Mouse (Mus musculus) thymus, postnatal 36 days (tissue): ENCODE measurements around the gene Prdm2.
A peak's percentile ranks its signal among the peaks of the same experiment; 100 is the strongest.

Source experiments
- DNase-seq, 2 experiments: peaks; one replicate each; pipeline ENCODE4 v3.0.0; 2022; ENCODE audit warnings: mixed read lengths in 2 of 2

Gene Prdm2

DNA sequence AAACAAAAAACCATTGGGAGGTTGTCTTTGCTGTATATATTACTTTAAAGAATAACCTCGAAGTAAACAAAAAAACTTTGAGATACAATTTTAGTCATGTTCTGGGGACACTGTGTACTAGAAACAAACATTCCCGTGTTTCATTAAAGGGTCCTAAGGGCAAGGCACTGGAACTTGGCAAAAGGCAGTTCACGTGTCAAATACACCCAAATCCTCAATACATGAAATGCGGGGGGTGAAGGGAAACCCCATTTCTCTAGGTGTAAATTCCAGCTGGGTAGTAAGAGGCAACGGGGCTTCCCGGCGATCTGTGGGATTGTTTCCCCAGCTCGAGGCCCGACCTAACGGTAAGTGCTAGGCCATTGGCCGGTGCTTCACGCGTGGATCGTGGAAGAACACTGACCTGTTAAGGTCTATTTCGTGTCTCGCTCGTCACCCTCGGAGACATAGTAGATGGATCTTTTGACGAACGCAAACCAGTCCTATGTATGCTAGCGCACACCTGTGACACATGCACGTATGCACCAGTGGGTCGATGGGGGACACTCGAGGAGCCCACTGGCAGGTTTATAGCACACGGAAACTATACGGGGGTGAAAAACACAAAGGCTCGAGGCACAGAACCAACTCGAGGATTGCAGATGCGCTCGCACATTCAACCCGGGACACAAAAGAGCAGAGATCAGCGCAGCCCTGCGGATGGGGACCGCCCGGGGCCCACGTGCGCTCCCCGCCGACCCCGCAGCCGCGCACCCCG, 1.0 kb downstream of the Prdm2 start:
- no peak for DNase-seq

DNA sequence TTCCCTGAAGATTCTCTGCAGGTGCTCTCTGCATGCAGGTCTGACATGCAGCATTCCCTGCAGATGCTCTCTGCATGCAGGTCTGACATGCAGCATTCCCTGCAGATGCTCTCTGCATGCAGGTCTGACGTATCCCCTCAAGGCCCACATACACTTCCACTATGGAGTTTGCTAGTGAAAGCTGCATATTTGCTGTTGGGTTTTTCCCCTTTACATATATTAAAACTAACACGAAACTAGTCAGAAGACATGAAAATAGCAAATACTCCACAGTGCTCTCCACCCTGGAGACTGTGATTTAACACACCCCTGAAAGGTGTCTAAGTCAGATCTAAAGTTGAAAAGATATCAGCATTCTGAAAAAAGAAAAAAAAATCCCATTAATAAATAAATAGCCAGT, 2.8 kb downstream of the Prdm2 start:
- no peak for DNase-seq

DNA sequence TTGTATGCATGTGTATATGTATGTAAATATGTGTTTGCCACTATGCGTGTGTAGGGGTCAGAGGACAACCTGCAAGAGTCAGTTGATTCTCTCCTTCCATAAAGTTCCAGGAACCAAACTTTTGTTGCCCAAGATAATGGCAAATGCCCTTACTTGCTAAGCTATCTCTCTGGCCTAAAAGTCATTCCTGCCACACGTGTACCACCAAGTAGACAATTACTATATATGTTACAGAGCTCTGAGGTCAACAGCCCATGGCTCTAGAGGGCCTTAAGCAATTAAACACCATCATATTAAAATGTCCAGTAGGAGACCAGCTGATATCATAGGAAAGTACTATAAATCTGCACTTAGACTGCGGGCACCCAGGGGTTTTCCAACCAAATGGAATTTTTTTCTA, 10.1 kb downstream of the Prdm2 start:
- no peak for DNase-seq

DNA sequence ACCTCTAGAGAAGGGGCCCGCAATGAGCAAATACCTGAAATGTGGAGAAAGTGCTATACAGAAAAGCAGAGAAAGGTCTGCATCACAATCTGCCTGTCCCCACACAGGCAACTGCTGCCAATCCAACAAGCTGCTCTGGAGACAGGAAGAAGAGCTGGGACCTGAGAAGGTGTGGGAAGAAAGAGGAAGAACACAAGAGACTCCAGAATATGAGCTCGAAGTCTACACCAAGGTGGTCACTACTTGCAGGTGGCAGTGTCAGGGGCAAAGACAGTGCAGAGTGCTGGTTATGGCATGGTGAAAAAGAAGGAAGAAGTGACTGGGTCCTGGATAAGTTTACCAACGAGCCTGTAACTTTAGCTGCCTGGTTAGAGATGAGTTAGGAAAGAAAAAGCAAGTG, 14.4 kb downstream of the Prdm2 start:
- no peak for DNase-seq

GRCm38 (mm10) chr4:143197845-143198356, 14.9 kb downstream of the Prdm2 start:
- DNase-seq: no peak

GRCm38 (mm10) chr4:143194328-143194727, 18.5 kb downstream of the Prdm2 start:
- DNase-seq: no peak

- DNase-seq: no peak
Observed at GRCm38 (mm10) chr4:143193164-143193563, 19.6 kb downstream of the Prdm2 start.

GRCm38 (mm10) chr4:143191783-143192182, 21.0 kb downstream of the Prdm2 start:
- no peak for DNase-seq

GRCm38 (mm10) chr4:143190657-143191056, 22.1 kb downstream of the Prdm2 start:
- peak in 1 of 2 experiments; percentile 18 for DNase-seq

- DNase-seq: no peak
Observed at GRCm38 (mm10) chr4:143188571-143189191, 24.1 kb downstream of the Prdm2 start.

DNA sequence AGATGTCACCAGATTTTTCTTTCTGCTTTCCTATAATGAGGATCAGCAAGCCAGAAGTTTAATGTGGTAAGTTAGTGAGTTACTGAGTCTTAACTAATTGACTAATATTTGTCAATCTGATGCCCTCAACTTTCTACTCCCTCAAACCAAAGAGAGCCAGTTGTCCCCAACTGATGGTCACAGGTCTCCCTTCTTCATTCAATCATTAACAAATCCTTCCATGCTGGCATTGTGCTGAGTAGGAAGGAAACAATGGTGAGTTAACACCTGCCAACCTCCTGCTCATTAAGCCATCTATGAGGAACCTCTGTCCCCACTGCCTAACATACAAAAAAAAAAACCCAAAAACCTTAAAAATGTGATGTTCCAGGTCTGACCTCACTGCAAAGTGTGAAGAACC, 26.7 kb downstream of the Prdm2 start:
- DNase-seq: no peak

DNA sequence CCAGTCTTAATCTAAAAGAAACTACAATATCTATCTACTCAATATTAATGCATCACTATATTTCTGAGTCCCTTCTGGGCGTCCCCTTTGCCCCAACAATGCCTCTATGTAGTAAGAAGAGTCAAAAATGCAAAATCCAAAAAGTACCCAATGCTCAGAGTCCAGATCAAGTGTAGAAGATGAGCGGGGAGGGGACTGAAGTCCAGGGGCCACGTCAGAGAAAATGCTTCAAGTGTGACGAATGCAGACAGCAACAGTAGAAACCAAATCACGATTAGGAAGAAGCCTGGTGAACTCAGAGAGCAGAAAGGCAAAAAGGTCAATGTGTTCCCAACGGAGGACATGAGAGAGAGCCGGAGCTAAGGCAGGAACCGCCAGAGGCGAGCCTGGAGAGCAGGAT, 27.3 kb downstream of the Prdm2 start:
- DNase-seq: no peak

GRCm38 (mm10) chr4:143183141-143183540, 29.7 kb downstream of the Prdm2 start:
- DNase-seq: no peak

GRCm38 (mm10) chr4:143180731-143181130, 32.1 kb downstream of the Prdm2 start:
- DNase-seq: no peak

DNA sequence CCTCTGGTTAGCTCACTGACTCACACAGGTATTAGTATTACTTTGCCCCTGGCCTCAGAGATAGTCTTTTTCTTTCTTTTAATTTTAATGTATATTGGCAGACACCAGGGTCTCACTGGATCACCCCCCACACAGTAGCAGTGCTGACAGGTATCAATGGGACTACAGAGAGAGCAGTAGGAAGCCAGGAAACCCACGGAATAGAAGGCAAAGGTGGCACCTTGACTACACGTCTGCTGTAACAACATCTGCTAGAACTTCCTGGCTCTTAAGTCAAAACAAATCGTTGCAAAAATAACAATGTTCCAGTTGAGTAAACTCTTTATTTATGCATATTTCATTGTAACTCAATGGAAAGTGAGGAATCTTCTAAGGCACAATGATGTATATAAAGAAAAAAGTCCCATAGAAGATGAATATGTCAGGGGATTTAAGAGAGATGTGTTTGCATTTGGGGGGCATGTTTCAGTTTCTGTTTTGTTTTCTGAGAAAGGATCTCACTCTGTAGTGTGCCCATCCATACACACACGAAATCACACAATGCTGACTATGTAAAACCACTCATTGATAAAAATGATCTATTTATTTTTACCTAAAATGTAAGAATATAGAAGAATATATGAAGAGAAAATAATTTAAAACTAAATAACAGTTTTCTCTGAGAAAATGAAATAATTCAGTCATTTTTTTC, 41.0 kb downstream of the Prdm2 start:
- DNase-seq: no peak

GRCm38 (mm10) chr4:143170290-143170689, 42.5 kb downstream of the Prdm2 start:
- DNase-seq: no peak

GRCm38 (mm10) chr4:143168093-143168492, 44.7 kb downstream of the Prdm2 start:
- DNase-seq: no peak

GRCm38 (mm10) chr4:143161619-143162479, 50.9 kb downstream of the Prdm2 start:
- peak; percentile 98 to 99 for DNase-seq

GRCm38 (mm10) chr4:143160826-143161225, 52.0 kb downstream of the Prdm2 start:
- DNase-seq: no peak

- no peak for DNase-seq
Observed at GRCm38 (mm10) chr4:143159336-143159735, 53.5 kb downstream of the Prdm2 start.

GRCm38 (mm10) chr4:143155871-143156270, 56.9 kb downstream of the Prdm2 start:
- DNase-seq: no peak

- no peak for DNase-seq
Observed at GRCm38 (mm10) chr4:143155036-143155435, 57.8 kb downstream of the Prdm2 start.

GRCm38 (mm10) chr4:143154571-143154970, 58.2 kb downstream of the Prdm2 start:
- no peak for DNase-seq
